Mouse (Mus musculus) monocyte, adult 2 months (primary cell): ENCODE data around the gene Oaf.
A peak's percentile ranks its signal among the peaks of the same experiment; 100 is the strongest.

Experiments used
- DNase-seq, 2 experiments: peaks; one replicate each; pipeline ENCODE4 v3.0.0; 2022; ENCODE audit warnings: low spot score in 2 of 2, low read depth in 1 of 2

Oaf gene

DNA sequence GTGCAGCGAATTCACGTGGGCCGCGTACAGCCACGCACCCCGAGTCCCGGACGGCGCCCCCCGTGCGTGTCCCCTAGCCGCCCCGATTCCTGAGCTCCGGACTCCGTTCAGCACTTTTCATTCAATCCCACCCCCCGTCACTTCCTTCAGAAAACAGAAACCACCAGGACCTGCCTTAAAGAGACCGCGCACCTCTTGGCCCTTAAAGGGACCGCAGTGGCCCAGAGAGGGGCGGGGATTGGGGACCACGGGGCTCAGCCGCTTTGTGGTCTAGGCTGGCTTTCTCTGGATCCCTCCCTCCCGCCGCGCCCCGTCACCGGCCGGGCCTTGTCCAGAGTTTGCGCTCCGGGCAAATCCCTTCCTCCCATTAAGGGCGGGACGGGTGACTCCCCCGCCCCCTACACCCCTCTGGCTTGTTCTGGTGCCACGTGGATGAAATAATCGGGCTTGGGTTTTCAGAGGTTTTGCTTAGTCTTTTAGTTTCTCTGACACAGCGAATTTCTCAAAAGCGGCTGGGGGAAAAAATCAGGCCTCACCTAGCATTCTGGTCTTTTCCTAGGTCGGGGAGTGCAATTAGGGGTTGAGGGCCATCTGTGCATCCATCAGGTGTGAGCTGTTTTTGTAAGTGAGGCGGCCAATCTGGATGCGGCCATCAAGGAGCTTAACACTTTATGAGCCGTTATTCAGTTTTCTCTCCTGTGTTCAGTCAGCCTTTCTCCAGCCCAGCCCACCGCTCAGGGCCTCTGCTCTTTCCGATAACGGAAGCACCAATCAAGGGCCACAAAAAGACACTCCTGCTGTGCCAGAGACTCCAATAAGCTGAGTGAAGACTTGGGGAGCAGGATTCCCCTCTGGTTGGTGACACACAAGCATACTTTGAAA, at the start of gene Oaf:
Oaf (minus strand) TSS at position 200 of the 882 bp plus-strand sequence.
- DNase-seq = peak in 1 of 2 experiments; percentile 14

DNA sequence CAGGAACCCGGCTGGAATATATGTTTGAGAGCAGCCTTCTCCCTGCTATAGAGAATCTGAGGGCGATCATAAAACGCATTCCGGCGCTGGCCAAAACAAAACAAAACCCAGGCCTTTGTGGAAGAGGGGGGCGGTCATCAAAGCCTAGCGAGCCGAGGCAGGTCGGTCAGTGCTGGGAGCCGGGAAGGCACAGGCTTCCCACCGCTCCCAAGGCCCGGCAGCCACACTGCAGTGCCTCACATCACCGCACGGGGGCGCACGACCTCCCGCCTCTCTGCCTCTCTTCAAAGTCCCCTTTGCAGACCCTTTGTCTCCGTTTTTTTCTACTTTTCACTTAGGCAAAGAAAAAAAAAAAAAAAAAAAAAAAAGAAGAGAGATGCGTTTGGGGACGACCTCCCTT, 47.2 kb upstream of the Oaf start:
- DNase-seq = no peak

DNA sequence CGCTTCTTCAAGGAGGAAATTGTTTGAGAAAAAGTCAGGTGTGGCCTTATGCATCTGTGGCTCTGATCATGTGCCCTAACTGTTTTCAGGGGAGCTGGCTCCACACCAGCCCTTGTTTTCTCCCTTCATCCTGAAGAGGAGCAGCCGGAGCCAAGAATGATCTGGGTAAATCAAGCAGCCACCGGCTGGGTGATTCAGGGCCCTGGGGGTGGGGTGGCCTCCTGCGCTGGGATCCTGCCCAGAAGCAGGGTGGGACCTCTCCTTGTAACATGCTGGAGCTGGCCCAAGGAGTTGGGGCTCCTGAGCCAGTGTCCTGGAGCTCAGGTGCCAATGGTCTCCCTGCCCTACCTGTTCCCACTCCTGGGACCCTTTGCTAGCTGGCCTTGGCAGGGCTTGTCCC, 45.6 kb upstream of the Oaf start:
- DNase-seq = no peak

GRCm38 (mm10) chr9:43284284-43284683, 44.6 kb upstream of the Oaf start:
- DNase-seq = peak; percentile 20 to 26

- no peak for DNase-seq
Observed at GRCm38 (mm10) chr9:43273735-43274134, 34.0 kb upstream of the Oaf start.

GRCm38 (mm10) chr9:43271761-43272518, 32.2 kb upstream of the Oaf start:
- DNase-seq = no peak

- DNase-seq = no peak
Observed at GRCm38 (mm10) chr9:43270723-43271252, 31.1 kb upstream of the Oaf start.

GRCm38 (mm10) chr9:43269166-43269565, 29.5 kb upstream of the Oaf start:
- DNase-seq = no peak

DNA sequence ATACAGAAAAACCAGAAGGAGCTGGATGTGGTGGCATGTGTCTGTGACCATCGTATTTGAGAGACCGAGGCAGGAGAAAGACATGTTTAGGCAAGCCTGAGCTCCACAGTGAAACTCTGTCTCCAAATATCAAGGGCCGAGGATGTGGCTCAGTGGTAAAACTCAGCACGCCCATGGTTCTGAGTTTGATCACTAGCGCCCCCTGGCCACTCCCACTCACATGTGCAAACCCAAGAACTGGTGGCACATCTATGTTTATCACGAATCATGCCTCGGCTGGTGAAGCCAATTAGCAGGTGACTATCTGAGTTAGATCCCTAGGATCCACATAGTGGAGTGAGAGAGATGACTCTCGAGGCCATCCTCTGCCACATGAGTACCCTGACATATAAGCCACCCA, 27.6 kb upstream of the Oaf start:
- DNase-seq = no peak

GRCm38 (mm10) chr9:43265194-43265593, 25.5 kb upstream of the Oaf start:
- DNase-seq = no peak

DNA sequence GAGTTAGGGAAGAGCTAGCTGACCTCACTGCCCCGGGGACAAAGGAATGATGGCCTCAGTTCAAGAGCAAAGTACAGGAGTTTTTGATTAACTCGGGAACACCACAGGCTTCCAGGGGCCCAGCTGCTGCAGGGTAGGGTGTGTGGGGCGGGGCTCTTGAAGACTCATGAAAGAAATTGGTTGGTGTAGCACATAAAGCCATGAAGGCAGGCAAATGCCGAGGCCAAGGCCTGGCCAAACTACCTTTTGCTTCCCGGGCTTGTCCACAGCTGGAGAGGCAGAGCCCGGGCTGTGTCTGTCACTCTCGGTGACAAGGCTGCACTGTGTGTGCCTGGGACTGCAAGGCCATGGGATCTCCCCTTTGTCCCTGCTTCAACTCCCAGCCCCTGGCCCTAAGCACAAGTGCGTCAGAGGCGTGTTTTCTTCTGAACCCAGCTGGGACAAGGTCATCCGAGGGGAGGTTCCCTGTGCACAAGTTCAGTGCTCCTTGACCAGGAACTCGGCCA, 24.3 kb upstream of the Oaf start:
- DNase-seq = no peak

DNA sequence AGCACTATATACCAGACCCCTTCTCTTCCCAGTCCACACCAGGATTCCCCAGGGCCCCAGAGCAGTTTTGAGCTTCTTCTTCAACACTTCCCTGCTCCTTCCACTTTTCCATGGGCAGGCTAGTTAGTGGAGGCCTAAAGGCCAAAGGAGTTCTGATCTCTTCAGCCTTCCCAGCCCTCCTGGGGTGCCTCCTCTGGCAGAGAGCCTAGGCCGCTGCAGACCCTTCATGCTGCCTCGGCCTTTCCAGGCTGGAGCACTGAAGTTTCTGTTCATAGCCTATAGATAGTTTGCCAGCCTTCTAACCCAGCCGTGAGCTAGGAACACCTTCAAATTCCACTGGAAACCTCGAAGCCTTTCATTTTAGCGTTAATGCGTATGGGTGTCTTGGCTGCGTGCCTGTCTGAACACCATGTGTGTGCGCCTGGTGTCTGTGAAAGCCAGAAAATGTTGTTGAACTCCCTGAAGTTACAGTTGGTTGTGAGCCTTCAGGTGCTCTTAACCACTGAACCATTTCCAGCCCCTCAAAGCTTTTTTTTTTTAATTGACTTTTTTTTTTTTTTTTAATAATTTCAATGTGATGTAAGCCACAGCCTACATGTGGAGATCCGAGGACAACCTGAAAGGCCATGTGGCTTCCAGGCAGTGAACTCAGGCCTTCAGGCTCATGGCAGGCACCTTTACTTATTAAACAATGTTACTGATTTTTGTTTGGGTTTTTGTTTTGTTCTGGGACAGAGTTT, 23.3 kb upstream of the Oaf start:
- DNase-seq = no peak

DNA sequence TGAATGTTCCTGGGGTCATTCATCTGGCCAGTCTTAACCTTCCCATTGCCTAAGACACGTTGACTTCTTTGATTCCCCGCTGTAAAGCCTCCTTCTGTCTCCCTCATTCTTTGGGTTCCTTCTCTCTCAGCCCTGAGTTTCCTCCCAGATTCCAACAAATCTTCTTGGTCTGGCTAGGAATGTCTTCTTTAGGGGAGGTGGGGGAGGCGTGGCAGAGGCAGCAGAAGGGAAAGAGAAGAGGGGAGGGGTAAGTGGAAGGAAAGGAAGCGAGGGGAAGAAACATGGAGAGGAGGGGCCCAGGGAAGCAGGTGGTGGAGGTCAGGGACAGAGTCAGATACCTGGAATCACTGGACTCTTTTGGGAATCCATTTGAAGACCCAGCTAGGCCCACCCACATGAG, 22.7 kb upstream of the Oaf start:
- no peak for DNase-seq

DNA sequence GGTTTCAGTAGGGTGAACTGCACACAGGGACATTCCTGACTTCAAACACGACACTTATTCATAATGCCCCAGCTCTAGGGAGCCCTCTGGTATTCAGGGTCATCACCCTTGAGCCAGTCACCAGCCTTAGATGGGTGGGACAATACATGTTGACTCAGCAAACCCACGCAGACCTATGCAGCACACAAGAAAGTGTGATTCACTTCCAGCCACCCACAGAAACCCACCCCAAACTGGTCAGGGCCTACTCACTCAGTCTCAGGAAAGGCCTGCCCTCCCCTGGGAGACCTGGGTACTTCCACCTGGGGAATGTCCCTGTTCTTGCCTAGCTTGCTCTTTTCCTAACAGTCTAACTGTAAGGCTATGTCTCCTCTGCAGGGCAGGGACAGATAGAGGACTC, 22.2 kb upstream of the Oaf start:
- no peak for DNase-seq

DNA sequence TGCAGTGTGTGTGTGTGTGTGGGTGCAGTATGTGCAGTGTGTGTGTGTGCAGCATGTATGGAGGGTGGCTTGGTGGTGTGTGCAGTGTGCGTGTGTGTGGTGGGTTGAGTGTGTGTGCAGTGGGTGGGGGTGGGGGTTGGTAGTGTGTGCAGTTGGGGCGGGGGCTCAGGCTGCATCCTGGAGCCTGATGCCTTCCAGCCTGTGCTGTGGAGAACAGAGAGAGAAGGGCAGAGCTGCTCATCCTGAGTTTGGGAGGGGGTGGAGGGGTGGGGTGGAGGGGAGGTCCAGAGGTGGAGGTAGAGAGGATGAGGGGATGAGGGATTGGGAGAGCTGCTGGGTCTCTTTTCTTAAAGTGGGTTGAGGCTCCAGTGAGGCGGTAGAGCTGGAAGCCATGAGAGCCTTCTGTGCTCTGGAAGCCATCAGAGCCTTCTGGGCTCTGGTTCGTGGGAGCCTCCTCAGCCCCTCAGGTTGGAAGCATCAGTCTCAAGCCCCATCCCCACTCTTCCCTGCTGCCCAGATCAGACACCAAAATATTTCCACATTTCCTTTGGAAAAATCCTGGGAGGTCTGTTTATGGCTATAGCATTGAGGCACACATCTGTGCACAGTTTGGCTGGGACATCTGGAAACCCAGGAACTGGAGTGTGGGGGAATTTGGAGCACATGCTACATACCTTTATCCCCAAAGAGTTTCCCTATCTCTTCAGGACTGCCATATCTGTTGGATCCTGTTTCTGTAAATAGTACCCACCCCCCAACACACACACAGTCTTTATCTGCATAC, 21.6 kb upstream of the Oaf start:
- DNase-seq = no peak

- no peak for DNase-seq
Observed at GRCm38 (mm10) chr9:43260661-43261060, 20.9 kb upstream of the Oaf start.

DNA sequence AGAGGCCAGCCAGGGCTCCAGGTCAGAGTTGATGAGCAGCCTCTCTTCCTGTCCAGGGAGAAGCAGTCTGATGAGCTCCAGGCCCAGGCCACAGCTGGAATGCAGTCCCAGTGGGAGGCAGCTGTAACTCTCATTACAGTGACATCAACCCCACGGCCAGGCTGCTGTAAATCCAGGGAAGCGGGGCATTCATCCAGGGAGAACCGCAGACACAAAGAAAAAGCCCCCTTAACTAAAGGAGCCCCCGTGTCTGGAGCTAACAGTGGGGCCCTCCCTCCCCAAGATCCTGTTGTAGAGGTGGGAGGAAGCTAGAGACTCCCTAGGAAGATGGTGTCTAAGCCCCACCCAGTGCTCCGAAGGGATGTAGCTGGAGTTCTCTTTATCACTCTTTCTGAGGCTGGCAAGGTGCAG, 13.6 kb upstream of the Oaf start:
- DNase-seq = no peak

- DNase-seq = no peak
Observed at GRCm38 (mm10) chr9:43252790-43253189, 13.1 kb upstream of the Oaf start.

DNA sequence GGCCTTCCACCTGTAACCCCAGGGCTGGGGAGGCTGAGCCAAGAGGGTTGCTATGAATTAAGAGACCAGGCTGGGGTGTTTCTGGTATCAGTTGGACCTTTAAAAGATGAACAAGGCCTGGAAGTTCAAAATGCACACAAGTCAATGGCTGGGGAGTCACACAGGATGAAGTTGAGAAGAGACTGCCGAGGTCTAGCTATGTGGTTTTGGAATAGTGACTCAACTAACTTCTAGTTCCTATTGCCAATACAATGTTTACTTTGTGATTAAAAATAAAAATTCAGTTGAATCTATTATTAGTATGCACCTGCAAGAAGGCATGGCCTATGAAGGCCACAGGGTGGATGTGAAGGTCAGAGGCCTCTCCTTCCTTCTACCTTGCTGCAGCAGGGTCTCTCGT, 12.1 kb upstream of the Oaf start:
- DNase-seq = no peak

GRCm38 (mm10) chr9:43246738-43247180, 7.0 kb upstream of the Oaf start:
- no peak for DNase-seq
